Mouse (Mus musculus) ES-E14 (cell line): ENCODE measurements around the gene Atpaf2. TPM values are rescaled to one million over a fixed set of nuclear protein-coding genes. Genes with fewer than 3 reads are reported as not detected.

ENCODE experiments used
- DNase-seq: peaks from one replicate; pipeline ENCODE4 v3.0.0-alpha.2; 2013; ENCODE audit warnings: low read depth, low spot score
- H3K27ac ChIP-seq: 2 replicates; pipeline ENCODE4 v1.5.1; 2012; ENCODE audit warnings: low read depth, mild to moderate bottlenecking, low read length, moderate library complexity, mixed read lengths; ENCODE audit not compliant: poor library complexity, insufficient read depth, severe bottlenecking
- H3K36me3 ChIP-seq: 2 replicates; pipeline ENCODE4 v1.6.1; 2012; ENCODE audit warnings: mild to moderate bottlenecking, low read length, moderate library complexity, mixed read lengths; ENCODE audit not compliant: control insufficient read depth, poor library complexity, insufficient read depth, severe bottlenecking
- H3K4me1 ChIP-seq, 2 experiments: fragments of 150-350 bp in 1 of 2; sonication (generic) in 1 of 2; 2 replicates each; pipeline ENCODE4 v1.6.1; 2012; ENCODE audit warnings: low read length in 2 of 2, mild to moderate bottlenecking in 1 of 2, mixed read lengths in 1 of 2; ENCODE audit not compliant: control insufficient read depth in 2 of 2, insufficient read depth in 2 of 2, poor library complexity in 1 of 2
- H3K4me3 ChIP-seq, 2 experiments: fragments of 150-350 bp in 1 of 2; sonication (generic) in 1 of 2; 2 replicates each; pipeline ENCODE4 v1.5.1; 2012; ENCODE audit warnings: low read length in 2 of 2, low read depth in 1 of 2, mild to moderate bottlenecking in 1 of 2, mixed read lengths in 1 of 2; ENCODE audit not compliant: insufficient read depth in 1 of 2, poor library complexity in 1 of 2, severe bottlenecking in 1 of 2
- H3K9ac ChIP-seq: 2 replicates; pipeline ENCODE4 v1.6.1; 2012; ENCODE audit warnings: low read depth, mild to moderate bottlenecking, low read length, mixed read lengths; ENCODE audit not compliant: poor library complexity, insufficient read depth, severe bottlenecking
- H3K9me3 ChIP-seq: fragments of 150-350 bp; sonication (generic); 2 replicates; pipeline ENCODE4 v1.6.1; 2012; ENCODE audit warnings: low read depth, mild to moderate bottlenecking, low read length; ENCODE audit not compliant: control insufficient read depth, insufficient read depth
- CHD2 ChIP-seq: IDR thresholded peaks from 2 replicates; pipeline ENCODE4 v1.6.1; 2014; ENCODE audit warnings: mild to moderate bottlenecking, low read depth, low read length, inconsistent platforms
- HCFC1 ChIP-seq: IDR thresholded peaks from 2 replicates; pipeline ENCODE4 v1.6.1; 2012; ENCODE audit warnings: low read length, inconsistent platforms, borderline replicate concordance; ENCODE audit not compliant: insufficient read depth
- MAFK ChIP-seq: IDR thresholded peaks from 2 replicates; pipeline ENCODE4 v1.6.1; 2014; ENCODE audit warnings: mild to moderate bottlenecking, low read depth, low read length, inconsistent platforms; ENCODE audit not compliant: insufficient read depth
- ZC3H11A ChIP-seq: IDR thresholded peaks from 2 replicates; pipeline ENCODE4 v1.6.1; 2012; ENCODE audit warnings: low read depth, mild to moderate bottlenecking, inconsistent platforms, low read length, borderline replicate concordance
- ZNF384 ChIP-seq: IDR thresholded peaks from 2 replicates; pipeline ENCODE4 v1.6.1; 2012; ENCODE audit warnings: low read depth, low read length, inconsistent platforms
- in situ Hi-C, 2 experiments: fragments of 600-800 bp; cut with MboI; formaldehyde crosslinking; loops; one replicate each; pipeline ENCODE4 v1.15.1; 2025; ENCODE audit warnings: low sequenced_read_pairs in 2 of 2, inconsistent platforms in 1 of 2; ENCODE audit not compliant: unreplicated experiment in 2 of 2
- total RNA-seq: library from RNA; depleted of rRNA; stranded (reverse); fragments of 300-350 nt; gene quantifications from 2 replicates; pipeline ENCODE4 v1.2.3, GENCODE M21; 2012

Gene Atpaf2
- total RNA-seq, 1 experiment = 34.3 TPM

GRCm38 (mm10) chr11:60412921-60413320, 5.3 kb downstream of the Atpaf2 start:
- H3K4me1 ChIP-seq = no peaks in the 10 kb centered on the region
- TF ChIP-seq HCFC1 (no peak), MAFK (peak; percentile 88), ZNF384 (no peak), CHD2 (no peak), ZC3H11A (no peak)
- in situ Hi-C loops = no loop called here

GRCm38 (mm10) chr11:60412173-60412572, 6.1 kb downstream of the Atpaf2 start:
- in situ Hi-C loops = no loop called here
- Histone ChIP-seq H3K4me1 (no peaks in the 10 kb centered on the region), H3K9me3 (no peaks in the 10 kb centered on the region), H3K27ac (no peak overlapping the region), H3K4me3 (no peak overlapping the region), H3K36me3 (peaks cover 9% of the 10 kb centered on the region), H3K9ac (no peak overlapping the region)
- no peak for DNase-seq
- TF ChIP-seq MAFK = 0 out of 2 replicates have a peak, but pooled peaks have one; percentile 11
- TF ChIP-seq CHD2 = no peak
- peak; percentile 84 for TF ChIP-seq HCFC1
- 0 out of 2 replicates have a peak, but pooled peaks have one; percentile 19 for TF ChIP-seq ZC3H11A

More at GRCm38 (mm10) chr11:60412921-60413320, 5.3 kb downstream of the Atpaf2 start:
- no peak for DNase-seq
- Histone ChIP-seq H3K36me3 (peaks cover 5% of the 10 kb centered on the region), H3K4me3 (no peak overlapping the region), H3K9me3 (no peaks in the 10 kb centered on the region), H3K27ac (no peak overlapping the region), H3K9ac (no peak overlapping the region)

GRCm38 (mm10) chr11:60406606-60407005, 11.7 kb downstream of the Atpaf2 start:
- Histone ChIP-seq H3K4me3 (no peak overlapping the region), H3K4me1 (no peaks in the 10 kb centered on the region), H3K9ac (no peak overlapping the region), H3K36me3 (peaks cover 31% of the 10 kb centered on the region), H3K27ac (no peak overlapping the region), H3K9me3 (no peaks in the 10 kb centered on the region)
- no peak for DNase-seq
- TF ChIP-seq CHD2 (no peak), ZC3H11A (no peak), HCFC1 (no peak), MAFK (no peak), ZNF384 (no peak)
- in situ Hi-C loops = no loop called here

GRCm38 (mm10) chr11:60397172-60397571, 21.1 kb downstream of the Atpaf2 start:
- Histone ChIP-seq H3K4me3 (no peak overlapping the region), H3K9me3 (no peaks in the 10 kb centered on the region), H3K9ac (no peak overlapping the region), H3K27ac (no peak overlapping the region), H3K4me1 (no peaks in the 10 kb centered on the region), H3K36me3 (peaks cover 9% of the 10 kb centered on the region)
- TF ChIP-seq ZC3H11A (no peak), HCFC1 (no peak), MAFK (no peak), ZNF384 (no peak), CHD2 (no peak)
- in situ Hi-C loops = no loop called here
- no peak for DNase-seq

GRCm38 (mm10) chr11:60396546-60396945, 21.7 kb downstream of the Atpaf2 start:
- Histone ChIP-seq H3K36me3 (peaks cover 9% of the 10 kb centered on the region), H3K4me3 (no peak overlapping the region), H3K4me1 (no peaks in the 10 kb centered on the region), H3K27ac (no peak overlapping the region), H3K9me3 (no peaks in the 10 kb centered on the region), H3K9ac (no peak overlapping the region)
- in situ Hi-C loops = no loop called here
- no peak for DNase-seq
- TF ChIP-seq CHD2 = no peak
- no peak for TF ChIP-seq ZNF384
- TF ChIP-seq ZC3H11A = no peak
- TF ChIP-seq MAFK = no peak
- no peak for TF ChIP-seq HCFC1
